Mouse (Mus musculus) intestine, postnatal 0 days (tissue): ENCODE results near the gene Crhbp. TPM values are rescaled to one million over a fixed set of nuclear protein-coding genes. Genes with fewer than 3 reads are reported as not detected.
A peak's percentile ranks its signal among the peaks of the same experiment; 100 is the strongest.

Experiments used
- ATAC-seq: fragments of 200-750 bp; cut with Nextera tagmentation; 2 replicates; pipeline ENCODE4 v1.8.0; 2017; ENCODE audit warnings: mild to moderate bottlenecking, moderate TSS enrichment, moderate library complexity
- H3K27ac ChIP-seq: fragments of 300-500 bp; sonication (generic); 2 replicates; pipeline ENCODE4 v1.5.1; 2014; ENCODE audit warnings: mild to moderate bottlenecking, low read depth, low read length, moderate library complexity
- H3K27me3 ChIP-seq: fragments of 300-500 bp; sonication (generic); replicated peaks from 2 replicates; pipeline ENCODE4 v1.6.1; 2014; ENCODE audit warnings: low read length, mixed read lengths; ENCODE audit not compliant: control insufficient read depth, insufficient read depth
- H3K36me3 ChIP-seq: fragments of 300-500 bp; sonication (generic); 2 replicates; pipeline ENCODE4 v1.6.1; 2014; ENCODE audit warnings: mild to moderate bottlenecking, moderate library complexity; ENCODE audit not compliant: control insufficient read depth, insufficient read depth
- H3K4me1 ChIP-seq: fragments of 300-500 bp; sonication (generic); replicated peaks from 2 replicates; pipeline ENCODE4 v1.6.1; 2014; ENCODE audit warnings: antibody characterized with exemption, low read length, mixed read lengths; ENCODE audit not compliant: control insufficient read depth, insufficient read depth
- H3K4me2 ChIP-seq: fragments of 300-500 bp; sonication (generic); replicated peaks from 2 replicates; pipeline ENCODE4 v1.6.1; 2014; ENCODE audit warnings: low read depth, mild to moderate bottlenecking, moderate library complexity
- H3K4me3 ChIP-seq: fragments of 300-500 bp; sonication (generic); 2 replicates; pipeline ENCODE4 v1.5.1; 2014; ENCODE audit warnings: low read depth, low read length
- H3K9ac ChIP-seq: fragments of 300-500 bp; sonication (generic); 2 replicates; pipeline ENCODE4 v1.6.1; 2014; ENCODE audit warnings: mild to moderate bottlenecking, low read depth, low read length
- H3K9me3 ChIP-seq: fragments of 300-500 bp; sonication (generic); 2 replicates; pipeline ENCODE4 v1.6.1; 2016; ENCODE audit warnings: mixed run types; ENCODE audit not compliant: control insufficient read depth
- CTCF ChIP-seq: sonication (generic); IDR thresholded peaks from 2 replicates; pipeline ENCODE4 v1.5.1; 2016; ENCODE audit warnings: low read depth, mild to moderate bottlenecking, control low read depth, antibody characterized with exemption, moderate library complexity
- WGBS: fragments of 180-500 bp; shearing (Covaris S2); extraction: QIAGEN DNeasy Blood & Tissue Kit; methylation state at CpG from one replicate; pipeline ENCODE4 v1.1.7; 2014; 5-methylcytosine and 5-hydroxymethylcytosine counted together
- polyA plus RNA-seq: library from polyadenylated mRNA; unstranded; fragments of >200 nt; fragmentation: Nextera tagmentation; extraction: Ambion mirVana; gene quantifications from 2 replicates; pipeline ENCODE4 v1.2.1, GENCODE M21; 2015

Crhbp gene
- not detected in 2 replicates for polyA plus RNA-seq

DNA sequence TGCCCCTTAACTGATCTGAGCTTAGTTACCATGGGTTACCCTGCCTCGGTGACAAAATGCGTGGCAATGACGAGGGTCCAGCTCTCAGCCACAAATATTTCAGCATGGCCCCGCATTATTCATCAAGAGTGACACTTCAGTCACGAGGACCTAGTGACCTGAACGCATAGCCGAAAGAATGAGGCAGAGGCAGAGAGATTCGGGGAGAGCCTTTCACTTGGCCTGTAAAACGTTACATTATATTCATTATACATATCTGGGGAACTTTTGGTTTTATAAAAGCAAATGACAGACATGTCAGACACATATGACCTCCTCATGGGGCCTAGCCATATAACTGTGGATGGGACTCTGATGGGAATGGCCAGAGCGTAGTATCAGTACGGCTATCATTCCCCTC, at the start of gene Crhbp:
Gene Crhbp (minus strand): TSS at position 101 of the 400 bp plus-strand sequence.
- peak within 1 kb of the TSS; percentile 67 for H3K4me2 ChIP-seq
- H3K27ac ChIP-seq = no peak within 1 kb of the TSS
- no peak for TF ChIP-seq CTCF
- H3K4me3 ChIP-seq = peak within 1 kb of the TSS; percentile 32
- no peak within 1 kb of the TSS for H3K9ac ChIP-seq
- H3K9me3 ChIP-seq = no peaks in the 10 kb centered on the region
- ATAC-seq = no peak
- peaks cover 23% of the 10 kb centered on the region; the same call in 1 of the 2 replicates for H3K27me3 ChIP-seq
- WGBS = 76% methylated on average over 11 of the region's 11 CpGs
- H3K36me3 ChIP-seq = no peaks in the 10 kb centered on the region
- no peaks in the 10 kb centered on the region for H3K4me1 ChIP-seq

DNA sequence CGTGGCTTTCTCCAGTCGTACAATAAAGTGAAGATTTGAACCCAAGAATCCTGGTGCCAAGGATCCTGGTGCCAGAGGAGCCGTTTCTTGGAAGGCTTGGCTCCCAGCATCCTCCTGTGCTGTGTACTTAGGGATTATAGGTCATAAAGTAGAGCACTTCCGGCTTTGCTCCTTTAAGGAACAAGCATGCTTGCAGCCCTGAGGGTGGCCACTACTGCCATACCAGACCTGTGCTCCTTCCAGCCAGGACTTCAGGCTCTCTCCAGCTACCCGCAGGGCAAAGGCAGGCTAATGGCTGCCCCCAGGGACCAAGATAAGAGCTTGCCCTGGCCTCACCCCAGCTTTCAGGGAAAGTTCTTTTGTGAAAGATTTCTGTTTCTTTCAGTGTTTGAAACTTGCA, 48.6 kb upstream of the Crhbp start:
- Histone ChIP-seq H3K4me3 (no peak overlapping the region), H3K9me3 (no peaks in the 10 kb centered on the region), H3K27me3 (no peaks in the 10 kb centered on the region), H3K36me3 (no peaks in the 10 kb centered on the region), H3K27ac (peak overlapping the region; percentile 4; the same call in 1 of the 2 replicates), H3K9ac (no peak overlapping the region), H3K4me2 (no peak overlapping the region), H3K4me1 (no peaks in the 10 kb centered on the region; the same call in 1 of the 2 replicates)
- peak; percentile 61 for ATAC-seq
- 30% methylated on average over 5 of the region's 5 CpGs for WGBS
- no peak for TF ChIP-seq CTCF

DNA sequence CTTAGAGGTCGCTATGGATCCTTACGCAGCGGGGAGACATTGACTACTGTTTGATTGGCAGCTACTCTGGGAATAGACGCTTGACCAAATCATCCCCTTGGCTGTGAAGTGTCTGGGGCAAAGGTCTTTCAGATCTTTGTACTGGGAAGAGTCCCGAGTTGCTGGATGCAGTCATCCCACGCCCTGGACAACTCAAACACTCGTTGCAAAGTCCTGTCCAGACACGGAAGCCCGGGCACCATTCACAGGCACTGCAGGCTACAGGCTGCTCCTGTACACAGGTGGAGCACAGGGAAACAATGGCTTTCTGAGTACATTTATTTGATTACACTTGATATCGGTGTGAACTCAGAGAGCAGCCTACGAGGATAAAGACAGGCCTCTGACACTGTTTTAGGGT, 46.6 kb upstream of the Crhbp start:
- no peak overlapping the region for H3K4me3 ChIP-seq
- H3K27me3 ChIP-seq = no peaks in the 10 kb centered on the region
- H3K9ac ChIP-seq = no peak overlapping the region
- peak overlapping the region; percentile 57 for H3K27ac ChIP-seq
- no peak overlapping the region for H3K4me2 ChIP-seq
- no peaks in the 10 kb centered on the region for H3K36me3 ChIP-seq
- peak; percentile 86 for ATAC-seq
- TF ChIP-seq CTCF = no peak
- 38% methylated on average over 11 of the region's 11 CpGs for WGBS
- H3K9me3 ChIP-seq = no peaks in the 10 kb centered on the region
- peaks cover 3% of the 10 kb centered on the region; the same call in 1 of the 2 replicates for H3K4me1 ChIP-seq

DNA sequence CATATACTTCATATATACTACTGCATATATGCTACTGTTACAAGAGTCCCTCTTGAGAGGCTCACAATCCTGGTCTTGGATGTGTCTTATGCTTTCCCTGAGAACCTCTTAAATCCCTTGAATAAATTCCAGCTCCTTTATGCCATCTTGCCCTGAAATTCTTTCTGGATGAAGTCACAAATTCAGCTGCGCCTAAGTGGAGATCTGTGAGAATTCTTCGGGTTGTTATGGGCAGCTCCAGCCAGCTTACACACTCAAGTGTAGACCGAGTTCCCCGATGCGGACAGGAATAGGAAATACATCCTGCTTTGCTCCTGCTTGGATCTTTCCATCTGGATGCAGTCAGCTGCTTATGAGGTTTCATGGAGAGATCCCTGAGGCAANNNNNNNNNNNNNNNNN, 39.9 kb upstream of the Crhbp start:
- 34% methylated on average over 5 of the region's 5 CpGs for WGBS
- ATAC-seq = no peak
- Histone ChIP-seq H3K27ac (no peak overlapping the region), H3K4me1 (0 out of 2 replicates have a peak, but pooled peaks cover 3% of the 10 kb centered on the region), H3K9me3 (no peaks in the 10 kb centered on the region), H3K27me3 (no peaks in the 10 kb centered on the region), H3K36me3 (no peaks in the 10 kb centered on the region), H3K9ac (no peak overlapping the region), H3K4me3 (no peak overlapping the region), H3K4me2 (no peak overlapping the region)
- TF ChIP-seq CTCF = no peak

DNA sequence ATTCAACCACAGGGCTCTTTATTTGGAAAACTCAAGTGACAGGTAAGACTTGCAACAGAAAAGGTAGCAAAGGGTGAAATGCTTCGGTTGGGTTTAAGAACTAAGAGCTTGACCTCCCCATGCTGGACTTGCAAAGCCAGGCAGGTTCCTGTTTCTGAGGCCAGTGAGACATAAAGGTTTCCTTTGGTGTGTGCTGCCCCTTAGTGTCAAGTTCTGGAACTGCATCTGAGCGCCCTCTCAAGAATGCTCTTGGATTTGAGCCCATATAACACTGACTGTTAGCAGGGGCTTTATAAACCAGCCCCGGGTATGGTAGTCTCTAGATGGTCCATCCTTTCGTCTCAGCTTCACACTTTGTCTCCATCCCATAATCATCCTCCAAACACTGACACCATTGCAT, 36.7 kb upstream of the Crhbp start:
- Histone ChIP-seq H3K27me3 (no peaks in the 10 kb centered on the region), H3K4me1 (no peaks in the 10 kb centered on the region), H3K4me3 (no peak overlapping the region), H3K4me2 (no peak overlapping the region), H3K9me3 (no peaks in the 10 kb centered on the region), H3K9ac (no peak overlapping the region), H3K27ac (no peak overlapping the region), H3K36me3 (no peaks in the 10 kb centered on the region)
- TF ChIP-seq CTCF = peak; percentile 88
- ATAC-seq = peak; percentile 45; the same call in 1 of the 2 replicates
- 8% methylated on average over 4 of the region's 4 CpGs for whole genome bisulfite sequencing

DNA sequence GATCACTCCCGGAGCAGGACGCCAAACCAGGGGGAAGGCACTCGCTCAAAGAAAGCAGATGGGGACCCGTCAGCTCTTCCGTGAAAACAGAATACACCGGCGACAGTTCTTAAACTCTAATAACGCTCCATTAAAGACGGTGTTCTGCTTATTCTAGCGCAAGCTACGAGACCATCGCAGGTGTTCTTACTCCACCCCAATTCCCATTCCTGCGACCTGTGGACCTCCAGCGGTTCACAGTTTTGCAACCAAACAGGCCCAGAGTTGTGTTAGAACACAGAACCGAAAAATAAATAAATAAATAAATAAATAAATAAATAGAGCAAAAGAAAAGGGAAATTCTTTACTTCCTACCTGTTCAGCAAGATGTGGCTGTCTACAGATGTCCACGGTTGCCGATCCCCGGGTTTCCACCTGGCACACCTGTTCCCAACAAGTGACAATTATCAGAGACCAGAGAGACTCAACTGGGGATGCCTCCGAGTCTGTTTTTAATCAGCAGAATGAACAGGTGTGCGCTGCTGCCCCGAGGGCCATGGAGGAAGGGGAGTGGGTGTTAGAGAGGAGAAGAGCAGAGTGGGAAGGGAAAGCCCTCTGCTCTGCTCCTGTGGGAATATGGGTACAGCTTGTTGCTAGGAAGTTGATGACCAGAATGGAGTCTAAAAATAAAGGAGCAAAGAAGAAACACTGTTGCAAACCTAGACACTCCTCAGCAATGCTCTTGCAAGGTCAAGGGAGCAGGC, 34.1 kb upstream of the Crhbp start, which contains the start of gene S100z:
Gene S100z (minus strand): TSS at position 51 of the 743 bp plus-strand sequence.
- 92% methylated on average over 21 of the region's 21 CpGs for WGBS

More for the DNA sequence above, 34.1 kb upstream of the Crhbp start, which contains the start of gene S100z:
- Histone ChIP-seq H3K36me3 (no peaks in the 10 kb centered on the region), H3K27ac (no peak within 1 kb of the TSS), H3K4me3 (no peak within 1 kb of the TSS), H3K27me3 (no peaks in the 10 kb centered on the region), H3K9ac (no peak within 1 kb of the TSS), H3K9me3 (no peaks in the 10 kb centered on the region), H3K4me1 (no peaks in the 10 kb centered on the region), H3K4me2 (no peak within 1 kb of the TSS)
- TF ChIP-seq CTCF = no peak
- no peak for ATAC-seq
